Mouse (Mus musculus) stomach, postnatal 0 days (tissue): ENCODE results near the gene Ildr1.

Experiments
- CTCF ChIP-seq: IDR thresholded peaks from 2 replicates; pipeline ENCODE4 v1.5.1; 2016; ENCODE audit warnings: antibody characterized with exemption, low read depth, mild to moderate bottlenecking, moderate library complexity
- EP300 ChIP-seq: optimal IDR thresholded peaks from 2 replicates; pipeline ENCODE3; 2016; ENCODE audit warnings: antibody characterized with exemption

- TF ChIP-seq CTCF, result no peak
- no peak for TF ChIP-seq EP300
These were observed 18.0 kb downstream of the Ildr1 start for GRCm38 (mm10) chr16:36711760-36712159.
